Mouse (Mus musculus) heart, adult 8-10 months (tissue): ENCODE results near the gene B3gnt2. TPM values are rescaled to one million over a fixed set of nuclear protein-coding genes. Genes with fewer than 3 reads are reported as not detected.

Experiments
- DNase-seq: peaks from one replicate; pipeline ENCODE4 v3.0.0; 2022; ENCODE audit warnings: low spot score
- total RNA-seq, 4 experiments: library from RNA; stranded (reverse); gene quantifications; 2 replicates each; pipeline ENCODE4 v1.2.4; 2022

Gene B3gnt2
- total RNA-seq, result 1 to 10 TPM; 3.0 to 9.4 (median 6.9) TPM

- peak; percentile 45 for DNase-seq
These were observed at the start of gene B3gnt2 for GRCm38 (mm10) chr11:22860335-22861227. TSS of gene B3gnt2 (minus strand) at chr11:22860961.

DNA sequence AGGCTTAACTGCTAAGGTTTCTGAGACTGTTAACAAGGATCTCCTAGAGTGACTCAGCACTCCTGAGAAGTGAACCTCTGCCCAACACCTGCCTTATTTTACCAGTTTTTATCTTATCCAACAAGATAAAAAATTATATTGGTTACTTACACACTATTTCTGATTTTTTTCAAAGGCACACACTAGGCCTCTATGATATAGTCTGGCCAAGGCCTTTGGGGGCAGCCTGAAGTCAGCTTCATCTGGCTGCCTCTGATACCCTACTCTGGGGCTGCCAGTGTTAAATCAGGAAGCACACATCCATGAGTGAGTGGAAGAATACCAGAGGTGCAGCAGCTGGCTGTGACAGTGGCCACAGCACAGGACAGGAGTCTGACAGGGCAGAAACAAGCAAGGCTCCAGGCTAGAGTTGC, 45.7 kb upstream of the B3gnt2 start:
- DNase-seq, result no peak

GRCm38 (mm10) chr11:22902923-22903322, 42.2 kb upstream of the B3gnt2 start:
- no peak for DNase-seq

- no peak for DNase-seq
These were observed 39.3 kb upstream of the B3gnt2 start for GRCm38 (mm10) chr11:22900041-22900440.

- DNase-seq, result no peak
These were observed 36.9 kb upstream of the B3gnt2 start for GRCm38 (mm10) chr11:22897642-22898041.

DNA sequence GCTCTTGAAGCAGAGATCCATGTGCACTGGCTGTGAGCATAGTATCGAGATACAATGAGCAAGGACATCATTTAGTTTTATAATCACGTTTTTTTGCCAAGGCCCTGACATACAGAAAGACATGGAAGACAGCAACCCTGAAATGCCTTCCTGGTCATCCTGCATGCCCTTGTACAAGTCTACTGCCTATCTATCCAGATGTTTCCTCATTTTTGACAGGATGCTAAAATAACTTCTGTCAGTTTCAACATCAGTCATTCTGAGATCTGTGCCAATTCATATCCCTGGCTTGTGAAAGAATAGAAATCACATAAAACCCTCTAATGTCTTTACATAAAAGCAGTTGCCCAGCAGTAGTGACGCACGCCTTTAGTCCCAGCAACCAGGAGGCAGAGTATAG, 36.4 kb upstream of the B3gnt2 start:
- DNase-seq, result no peak

- no peak for DNase-seq
These were observed 32.3 kb upstream of the B3gnt2 start for GRCm38 (mm10) chr11:22893075-22893474.

DNA sequence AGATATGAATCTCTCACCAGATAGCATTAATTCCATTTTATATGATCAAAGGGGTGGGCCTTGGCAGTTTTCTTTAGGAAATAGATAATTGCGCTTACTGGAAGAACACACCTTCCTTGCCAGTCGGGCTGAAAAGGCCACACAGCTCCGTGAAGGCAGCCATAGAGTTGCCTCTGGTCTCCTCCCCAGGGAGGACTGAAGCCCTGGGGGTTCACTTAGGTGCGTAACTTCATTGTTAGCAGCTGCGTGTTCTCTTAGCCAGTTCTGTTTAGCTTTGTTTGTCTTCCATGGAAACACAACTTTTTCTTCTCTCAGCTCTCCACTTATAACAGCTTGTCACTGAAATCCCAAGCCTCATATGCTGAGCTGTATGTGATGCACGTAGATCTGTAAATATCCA, 31.7 kb upstream of the B3gnt2 start:
- DNase-seq, result no peak

- DNase-seq, result no peak
These were observed 31.1 kb upstream of the B3gnt2 start for GRCm38 (mm10) chr11:22891876-22892275.

DNA sequence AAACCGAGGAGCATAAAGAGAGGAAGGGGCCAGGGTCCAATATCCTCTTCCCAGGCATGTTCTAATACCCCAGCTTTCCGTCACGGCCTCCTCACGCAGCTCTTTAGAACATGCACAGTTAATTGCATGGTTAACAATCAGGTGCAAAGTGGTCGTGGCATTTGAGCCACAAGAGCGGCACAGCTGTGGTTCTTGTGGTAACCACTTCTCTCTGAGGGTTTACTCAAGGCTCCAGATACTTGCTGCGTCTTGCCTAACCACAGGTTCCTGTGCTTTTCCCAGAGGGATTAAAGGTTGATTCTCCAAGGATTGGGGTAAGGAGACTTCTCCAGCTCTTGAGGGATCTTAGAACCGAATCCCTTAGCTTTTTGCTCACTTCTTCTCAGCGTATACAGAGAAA, 30.5 kb upstream of the B3gnt2 start:
- no peak for DNase-seq

DNA sequence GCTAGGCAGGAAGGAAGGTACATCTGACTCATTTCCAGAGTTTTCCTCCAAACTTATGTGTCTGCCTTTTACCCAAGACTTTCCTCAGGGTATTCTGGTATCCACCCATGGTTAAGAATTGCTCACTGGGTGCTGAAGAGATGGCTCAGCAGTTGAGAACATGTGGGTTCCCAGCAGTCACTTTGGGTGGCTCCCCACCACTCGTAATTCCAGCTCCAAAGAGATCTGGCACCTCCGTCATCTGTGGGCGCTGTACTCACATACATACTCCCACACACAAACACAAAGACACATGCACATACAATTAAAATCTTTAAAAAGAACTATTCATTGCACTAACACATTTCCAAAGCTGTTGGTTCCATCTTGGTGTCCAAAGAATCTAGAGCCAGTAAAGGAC, 28.5 kb upstream of the B3gnt2 start:
- no peak for DNase-seq

DNA sequence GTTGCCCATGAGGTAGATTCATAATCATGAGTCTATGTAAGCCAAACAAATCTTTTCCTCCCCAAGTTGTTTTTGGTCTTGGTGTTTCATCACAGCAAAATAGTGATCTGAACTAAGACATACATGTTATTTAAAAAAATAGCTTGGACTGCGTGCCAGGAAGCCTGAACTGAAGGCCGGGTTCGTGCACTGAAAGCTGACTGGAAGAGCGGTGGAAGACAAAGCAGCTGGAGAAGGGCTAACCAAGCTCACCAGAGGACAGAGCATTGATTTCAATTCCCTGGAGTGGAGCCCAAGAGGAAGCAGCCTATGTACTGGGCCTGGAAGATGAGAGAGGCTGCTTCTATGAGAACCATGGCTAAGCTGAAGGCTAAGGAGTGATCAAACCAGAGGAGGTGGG, 26.2 kb upstream of the B3gnt2 start:
- DNase-seq, result no peak

DNA sequence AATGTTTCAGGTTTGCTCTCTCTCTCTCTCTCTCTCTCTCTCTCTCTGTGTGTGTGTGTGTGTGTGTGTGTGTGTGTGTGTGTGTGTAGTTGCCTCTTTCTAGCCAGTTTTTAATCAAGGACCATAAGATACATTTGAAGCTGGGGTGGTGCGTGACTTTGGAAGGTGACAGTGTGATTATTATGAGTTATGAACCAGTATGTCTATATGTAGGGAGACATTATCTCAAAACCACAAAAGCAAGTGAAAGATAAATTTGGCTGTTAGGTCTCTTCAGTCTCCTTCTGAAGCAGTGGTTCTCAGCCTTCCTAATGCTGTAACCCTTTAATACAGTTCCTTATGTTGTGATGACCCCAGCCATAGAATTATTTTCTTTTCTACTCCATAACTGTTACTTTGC, 24.6 kb upstream of the B3gnt2 start:
- no peak for DNase-seq

DNA sequence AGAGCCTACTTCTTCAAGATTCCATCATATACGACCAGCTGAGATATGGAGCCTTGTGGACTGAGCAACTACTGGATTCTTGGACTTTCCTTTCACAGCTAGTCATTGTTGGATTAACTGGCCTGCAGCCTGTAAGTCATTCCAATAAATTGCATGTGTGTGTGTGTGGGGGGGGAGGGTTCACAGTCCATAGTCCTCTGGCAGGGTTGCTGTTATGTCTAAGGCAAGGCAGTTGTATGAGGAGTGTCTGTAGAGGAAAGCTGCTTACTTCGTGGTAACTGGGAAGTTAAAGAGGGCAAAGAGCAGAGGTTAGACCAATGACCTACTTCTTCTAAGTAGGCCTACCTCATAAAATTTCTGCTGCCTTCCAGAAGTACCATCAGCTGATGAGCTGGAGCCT, 22.9 kb upstream of the B3gnt2 start:
- DNase-seq, result no peak

- DNase-seq, result no peak
These were observed 22.2 kb upstream of the B3gnt2 start for GRCm38 (mm10) chr11:22882926-22883325.

GRCm38 (mm10) chr11:22880383-22881172, 19.8 kb upstream of the B3gnt2 start:
- DNase-seq, result peak; percentile 57

DNA sequence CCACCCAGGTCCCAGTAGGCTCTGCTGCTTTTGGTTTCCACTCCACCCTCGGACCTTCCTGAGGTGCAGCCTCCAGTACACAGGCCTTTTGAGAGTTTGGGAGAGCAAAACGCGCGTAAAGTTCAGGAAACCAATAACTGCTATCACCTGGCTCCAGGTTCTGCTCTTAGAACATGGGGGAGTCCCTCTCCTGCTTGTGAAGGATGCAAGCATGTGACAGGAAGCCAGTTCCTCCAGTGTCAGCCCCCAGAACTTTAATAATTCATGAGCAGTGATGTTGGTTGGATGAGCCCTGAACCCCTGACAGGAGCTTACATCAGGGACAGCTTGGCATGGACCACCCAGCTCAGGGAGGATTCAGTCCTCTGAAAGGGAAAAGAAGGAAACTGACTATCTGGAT, 18.9 kb upstream of the B3gnt2 start:
- no peak for DNase-seq

- no peak for DNase-seq
These were observed 16.0 kb upstream of the B3gnt2 start for GRCm38 (mm10) chr11:22876680-22877330.

DNA sequence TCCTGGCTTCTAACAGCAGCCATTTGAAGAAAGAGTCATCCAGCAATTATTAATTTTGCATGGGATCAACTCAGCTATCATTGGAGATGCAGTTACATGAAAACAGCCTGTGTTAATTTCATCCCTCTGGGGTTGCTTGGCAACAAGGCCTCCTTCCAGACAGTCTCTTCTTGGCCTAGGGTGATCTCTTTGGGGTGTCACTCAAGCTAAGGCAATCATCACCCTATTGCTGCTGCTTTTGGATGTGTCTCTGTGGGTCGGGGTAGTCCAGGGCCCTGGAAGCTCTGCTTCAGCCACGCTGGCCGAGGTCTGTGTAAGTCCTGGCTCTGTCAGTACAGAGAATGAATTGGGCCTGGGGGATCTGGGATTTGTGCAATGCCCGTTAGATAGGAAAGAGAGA, 14.5 kb upstream of the B3gnt2 start:
- no peak for DNase-seq

DNA sequence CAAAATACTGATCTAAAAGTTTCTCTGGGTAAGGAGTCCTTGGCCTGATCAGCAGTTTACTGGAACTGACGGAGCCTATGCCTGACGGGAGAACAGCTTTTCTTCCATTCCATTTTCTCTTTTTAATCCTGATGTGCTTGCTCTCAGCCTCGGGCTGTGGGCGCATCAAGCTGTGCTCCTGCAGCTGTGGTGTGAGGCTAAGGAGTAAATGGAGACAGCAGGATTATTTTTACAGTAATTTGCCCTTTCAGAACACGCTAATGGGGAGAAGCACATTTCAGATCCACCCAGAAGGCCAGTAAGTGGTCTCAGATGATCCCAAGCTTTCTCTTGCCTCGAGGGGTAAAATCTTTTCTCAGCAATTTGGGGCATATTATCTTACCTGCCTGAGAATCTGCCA, 14.0 kb upstream of the B3gnt2 start:
- no peak for DNase-seq

DNA sequence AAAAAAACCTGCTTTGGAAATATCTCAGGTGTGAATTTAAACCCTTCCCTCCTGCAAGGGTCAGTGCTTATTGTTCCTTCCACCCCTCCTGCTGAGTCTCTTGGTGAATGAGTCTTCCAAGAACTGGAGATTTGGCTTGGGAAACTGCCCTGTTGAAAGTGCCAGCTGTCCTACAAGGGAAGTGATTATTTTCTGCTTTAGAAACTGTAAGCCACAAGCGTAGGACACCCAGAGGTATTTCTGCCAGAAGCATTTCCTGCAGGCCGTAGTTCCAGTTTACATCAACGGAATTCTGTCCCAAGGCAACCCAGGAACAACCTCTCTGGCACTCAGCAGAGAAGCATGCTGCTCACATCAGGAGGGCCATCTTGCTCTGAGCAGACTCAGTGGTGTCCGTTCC, 12.6 kb upstream of the B3gnt2 start:
- peak; percentile 59 for DNase-seq

- DNase-seq, result no peak
These were observed 11.5 kb upstream of the B3gnt2 start for GRCm38 (mm10) chr11:22872307-22872680.
